Mouse (Mus musculus): ENCODE measurements around the gene Thap8. TPM values are rescaled to one million over a fixed set of nuclear protein-coding genes. Genes with fewer than 3 reads are reported as not detected.

Gene Thap8
- polyA plus RNA-seq, 1 experiment from 2014 or later, result 0.19 TPM

- WGBS, result 83% methylated on average over 16 of the region's 16 CpGs
- Histone ChIP-seq H3K4me1 (ENCODE audit: control insufficient read depth, insufficient read depth, low read length) (no peaks in the 10 kb centered on the region), H3K4me3 (ENCODE audit: low read depth, low read length) (no peak overlapping the region), H3K27ac (replicated peaks; ENCODE audit: low read depth, low read length) (no peak overlapping the region), H3K27me3 (ENCODE audit: control insufficient read depth, insufficient read depth, low read length) (no peaks in the 10 kb centered on the region), H3K9me3 (ENCODE audit: control insufficient read depth, low read length) (no peaks in the 10 kb centered on the region), H3K9ac (ENCODE audit: low read length) (no peak overlapping the region), H3K36me3 (ENCODE audit: control insufficient read depth, insufficient read depth, low read length) (peaks cover 17% of the 10 kb centered on the region; the same call in 1 of the 2 replicates), H3K4me2 (ENCODE audit: low read depth, severe bottlenecking) (no peak overlapping the region)
- DNase-seq (ENCODE audit: low spot score) (no peak), ATAC-seq (ENCODE audit: insufficient number of reproducible peaks, low FRiP score, low TSS enrichment, low read depth) (no peak)
Observed at GRCm38 (mm10) chr7:30297266-30297665, 17.4 kb downstream of the Thap8 start.

DNA sequence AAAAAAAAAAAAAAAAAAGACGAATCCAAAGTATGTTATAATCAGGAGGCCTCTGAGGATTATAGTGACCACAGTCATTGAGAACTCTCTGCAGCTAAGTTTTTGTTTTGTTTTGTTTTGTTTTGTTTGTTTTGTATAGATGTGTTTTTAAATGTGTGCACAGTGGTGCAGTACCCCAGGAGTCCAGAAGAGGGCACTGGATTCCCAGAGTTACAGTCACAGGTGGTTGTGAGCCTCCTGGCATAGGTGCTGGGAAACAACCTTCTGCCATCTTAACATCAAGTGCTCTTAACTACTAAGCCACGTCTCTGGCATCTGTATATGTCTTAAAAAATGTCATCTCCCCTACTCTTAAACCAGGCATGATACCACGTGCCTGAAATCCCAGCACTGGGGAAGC lies 21.0 kb downstream of the Thap8 start:
- no peak overlapping the region for H3K9ac ChIP-seq (ENCODE audit: low read length)
- no peaks in the 10 kb centered on the region for H3K4me1 ChIP-seq (ENCODE audit: control insufficient read depth, insufficient read depth, low read length)
- no peaks in the 10 kb centered on the region for H3K27me3 ChIP-seq (ENCODE audit: control insufficient read depth, insufficient read depth, low read length)
- 65% methylated on average over 2 of the region's 3 CpGs for WGBS
- no peak overlapping the region for H3K27ac ChIP-seq (replicated peaks; ENCODE audit: low read depth, low read length)
- H3K4me2 ChIP-seq (ENCODE audit: low read depth, severe bottlenecking), result no peak overlapping the region
- no peak overlapping the region for H3K4me3 ChIP-seq (ENCODE audit: low read depth, low read length)
- peaks cover 28% of the 10 kb centered on the region for H3K36me3 ChIP-seq (ENCODE audit: control insufficient read depth, insufficient read depth, low read length)
- no peak for ATAC-seq (ENCODE audit: insufficient number of reproducible peaks, low FRiP score, low TSS enrichment, low read depth)
- no peaks in the 10 kb centered on the region for H3K9me3 ChIP-seq (ENCODE audit: control insufficient read depth, low read length)
- DNase-seq (ENCODE audit: low spot score), result peak; percentile 69

DNA sequence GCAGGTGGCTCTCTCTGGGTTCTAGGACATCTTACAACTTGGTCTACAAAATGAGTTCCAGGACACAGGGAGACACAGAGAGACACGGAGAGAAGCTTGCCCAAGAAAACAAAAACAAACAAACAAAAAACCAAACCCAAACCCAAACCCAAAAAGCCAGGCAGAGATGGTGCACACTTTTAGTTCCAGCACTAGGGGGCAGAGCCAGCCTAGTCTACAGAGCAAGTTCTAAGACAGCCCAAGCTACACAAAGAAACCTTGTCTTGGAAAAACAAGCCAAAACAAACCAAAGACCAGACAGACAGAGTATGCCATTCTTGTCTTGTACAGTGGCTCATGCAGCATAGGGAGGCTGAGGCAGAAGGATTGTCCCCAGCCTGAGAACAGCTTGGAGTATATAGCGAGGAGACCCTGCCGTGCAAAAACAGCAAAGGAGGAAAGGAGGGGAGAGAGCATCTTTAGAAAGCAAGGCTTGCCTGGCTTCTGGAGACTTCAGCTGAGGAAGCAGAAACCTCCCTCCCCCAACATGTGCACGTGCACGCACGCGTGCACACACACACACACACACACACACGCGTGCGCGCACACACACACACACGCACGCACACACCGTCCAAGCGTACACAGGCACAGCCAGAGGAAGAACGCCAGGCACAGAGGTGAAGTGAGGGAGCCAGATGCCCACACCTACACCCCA lies 26.3 kb downstream of the Thap8 start:
- H3K27me3 ChIP-seq (ENCODE audit: control insufficient read depth, insufficient read depth, low read length), result no peaks in the 10 kb centered on the region
- peaks cover 4% of the 10 kb centered on the region for H3K4me1 ChIP-seq (ENCODE audit: control insufficient read depth, insufficient read depth, low read length)
- H3K27ac ChIP-seq (replicated peaks; ENCODE audit: low read depth, low read length), result no peak overlapping the region
- no peak overlapping the region for H3K4me3 ChIP-seq (ENCODE audit: low read depth, low read length)
- WGBS, result 94% methylated on average over 16 of the region's 16 CpGs
- H3K4me2 ChIP-seq (ENCODE audit: low read depth, severe bottlenecking), result no peak overlapping the region
- no peak for ATAC-seq (ENCODE audit: insufficient number of reproducible peaks, low FRiP score, low TSS enrichment, low read depth)
- DNase-seq (ENCODE audit: low spot score), result no peak
- H3K9ac ChIP-seq (ENCODE audit: low read length), result no peak overlapping the region
- no peaks in the 10 kb centered on the region; the same call in 1 of the 2 replicates for H3K9me3 ChIP-seq (ENCODE audit: control insufficient read depth, low read length)
- peaks cover 22% of the 10 kb centered on the region for H3K36me3 ChIP-seq (ENCODE audit: control insufficient read depth, insufficient read depth, low read length)

DNA sequence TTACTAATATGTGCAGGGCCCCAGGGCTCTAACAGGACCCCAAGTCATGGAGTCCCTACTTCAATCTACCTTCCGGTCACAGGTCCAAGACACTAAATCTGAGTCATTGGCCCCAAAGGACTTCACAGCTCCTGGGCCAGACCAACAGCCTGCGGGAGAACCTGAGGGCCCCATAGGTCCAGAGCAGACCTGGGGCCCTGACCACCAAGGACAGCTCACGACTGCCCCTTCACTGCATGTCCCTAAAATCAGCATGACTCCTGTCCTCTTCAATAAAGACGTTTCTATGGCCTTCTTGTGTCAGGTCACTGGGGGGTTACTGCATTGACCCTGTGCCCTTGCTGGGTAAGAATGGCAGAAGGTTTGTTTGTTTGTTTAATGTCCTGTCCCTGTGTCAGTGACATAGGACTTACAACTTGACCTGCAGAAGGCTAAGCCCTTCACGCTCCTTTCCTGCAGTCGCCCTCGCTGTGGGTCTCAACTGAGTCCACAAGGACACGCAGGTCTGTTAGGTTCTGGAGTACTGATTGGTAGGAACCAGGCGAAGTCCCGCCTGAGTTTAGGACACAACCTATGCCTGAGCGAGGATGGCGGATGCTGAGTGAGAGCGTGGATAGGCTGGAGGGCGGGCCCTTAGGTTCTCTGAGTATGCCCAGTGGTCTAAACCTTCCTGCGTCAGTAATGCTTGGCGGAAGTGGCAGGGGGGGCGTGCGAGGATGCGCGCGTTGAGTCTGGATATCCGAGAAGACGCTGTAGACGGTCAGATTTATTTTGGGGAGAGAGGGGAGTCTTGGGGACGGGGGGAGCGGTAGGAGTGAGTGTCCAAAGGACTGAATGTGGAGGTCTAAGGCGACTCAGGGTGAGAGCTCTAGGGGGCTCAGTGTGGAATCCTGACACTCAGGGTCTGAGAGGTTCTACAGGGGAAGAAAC lies 28.4 kb downstream of the Thap8 start, which contains the start of gene Alkbh6:
TSS of gene Alkbh6 (plus strand) at position 642 of the 930 bp plus-strand sequence.
- peak within 1 kb of the TSS; percentile 71 for H3K4me2 ChIP-seq (ENCODE audit: low read depth, severe bottlenecking)
- 5% methylated on average over 27 of the region's 27 CpGs for WGBS
- DNase-seq (ENCODE audit: low spot score) (peak; percentile 92), ATAC-seq (ENCODE audit: insufficient number of reproducible peaks, low FRiP score, low TSS enrichment, low read depth) (peak; percentile 99)
- peak within 1 kb of the TSS; percentile 62 for H3K4me3 ChIP-seq (ENCODE audit: low read depth, low read length)
- H3K36me3 ChIP-seq (ENCODE audit: control insufficient read depth, insufficient read depth, low read length), result peaks cover 12% of the 10 kb centered on the region
- no peak within 1 kb of the TSS for H3K27ac ChIP-seq (replicated peaks; ENCODE audit: low read depth, low read length)
- no peaks in the 10 kb centered on the region; the same call in 1 of the 2 replicates for H3K9me3 ChIP-seq (ENCODE audit: control insufficient read depth, low read length)
- H3K9ac ChIP-seq (ENCODE audit: low read length), result peak within 1 kb of the TSS; percentile 64
- peaks cover 4% of the 10 kb centered on the region for H3K4me1 ChIP-seq (ENCODE audit: control insufficient read depth, insufficient read depth, low read length)
- no peaks in the 10 kb centered on the region for H3K27me3 ChIP-seq (ENCODE audit: control insufficient read depth, insufficient read depth, low read length)

- no peak for ATAC-seq (ENCODE audit: insufficient number of reproducible peaks, low FRiP score, low TSS enrichment, low read depth)
- Histone ChIP-seq H3K4me2 (ENCODE audit: low read depth, severe bottlenecking) (peak overlapping the region; percentile 71), H3K27me3 (ENCODE audit: control insufficient read depth, insufficient read depth, low read length) (no peaks in the 10 kb centered on the region), H3K36me3 (ENCODE audit: control insufficient read depth, insufficient read depth, low read length) (peaks cover 6% of the 10 kb centered on the region), H3K27ac (replicated peaks; ENCODE audit: low read depth, low read length) (no peak overlapping the region), H3K4me1 (ENCODE audit: control insufficient read depth, insufficient read depth, low read length) (peaks cover 11% of the 10 kb centered on the region), H3K9ac (ENCODE audit: low read length) (peak overlapping the region; percentile 64; the same call in 1 of the 2 replicates), H3K4me3 (ENCODE audit: low read depth, low read length) (peak overlapping the region; percentile 62), H3K9me3 (ENCODE audit: control insufficient read depth, low read length) (no peaks in the 10 kb centered on the region; the same call in 1 of the 2 replicates)
- WGBS, result 61% methylated on average over 15 of the region's 15 CpGs
- no peak for DNase-seq (ENCODE audit: low spot score)
Observed at GRCm38 (mm10) chr7:30309395-30310129, 29.7 kb downstream of the Thap8 start.

- Histone ChIP-seq H3K9ac (ENCODE audit: low read length) (no peak overlapping the region), H3K27ac (replicated peaks; ENCODE audit: low read depth, low read length) (no peak overlapping the region), H3K9me3 (ENCODE audit: control insufficient read depth, low read length) (no peaks in the 10 kb centered on the region; the same call in 1 of the 2 replicates), H3K27me3 (ENCODE audit: control insufficient read depth, insufficient read depth, low read length) (no peaks in the 10 kb centered on the region), H3K36me3 (ENCODE audit: control insufficient read depth, insufficient read depth, low read length) (peaks cover 6% of the 10 kb centered on the region), H3K4me3 (ENCODE audit: low read depth, low read length) (no peak overlapping the region), H3K4me1 (ENCODE audit: control insufficient read depth, insufficient read depth, low read length) (peaks cover 15% of the 10 kb centered on the region), H3K4me2 (ENCODE audit: low read depth, severe bottlenecking) (0 out of 2 replicates have a peak overlapping the region, but pooled peaks have one; percentile 2)
- WGBS, result 91% methylated on average over 12 of the region's 12 CpGs
- DNase-seq (ENCODE audit: low spot score) (no peak), ATAC-seq (ENCODE audit: insufficient number of reproducible peaks, low FRiP score, low TSS enrichment, low read depth) (no peak)
Observed at GRCm38 (mm10) chr7:30310136-30310535, 30.2 kb downstream of the Thap8 start.

DNA sequence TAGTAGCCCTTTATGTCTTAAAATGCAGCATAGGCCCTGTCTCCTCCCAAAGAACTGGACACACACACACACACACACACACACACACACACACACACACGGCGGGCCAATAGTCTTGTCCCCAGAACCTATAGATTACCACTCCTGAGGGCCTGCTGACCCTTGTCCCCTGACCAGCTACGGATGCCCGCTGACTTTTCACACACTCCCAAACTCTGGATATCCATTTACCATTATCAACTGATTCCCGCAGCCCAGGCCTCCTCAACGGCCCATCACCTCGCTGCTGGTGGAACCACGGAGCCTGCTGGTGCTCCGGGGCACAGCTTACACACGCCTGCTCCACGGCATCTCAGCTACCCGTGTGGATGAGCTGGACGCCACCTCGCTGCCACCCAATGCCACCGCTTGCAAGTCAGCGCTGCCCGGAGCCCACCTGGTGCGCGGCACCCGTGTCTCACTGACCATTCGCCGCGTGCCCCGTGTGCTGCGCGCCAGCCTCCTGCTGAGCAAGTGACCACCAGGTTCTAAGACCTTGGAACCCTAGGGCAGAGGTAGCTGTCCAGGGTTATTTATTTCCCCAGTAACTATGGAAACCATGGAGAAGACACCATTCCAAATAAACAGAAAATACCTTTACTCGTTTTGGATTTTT lies 33.9 kb downstream of the Thap8 start:
- H3K9me3 ChIP-seq (ENCODE audit: control insufficient read depth, low read length), result no peaks in the 10 kb centered on the region; the same call in 1 of the 2 replicates
- peaks cover 17% of the 10 kb centered on the region for H3K4me1 ChIP-seq (ENCODE audit: control insufficient read depth, insufficient read depth, low read length)
- H3K36me3 ChIP-seq (ENCODE audit: control insufficient read depth, insufficient read depth, low read length), result peaks cover 3% of the 10 kb centered on the region
- H3K4me3 ChIP-seq (ENCODE audit: low read depth, low read length), result no peak overlapping the region
- no peak overlapping the region for H3K9ac ChIP-seq (ENCODE audit: low read length)
- ATAC-seq (ENCODE audit: insufficient number of reproducible peaks, low FRiP score, low TSS enrichment, low read depth), result no peak
- DNase-seq (ENCODE audit: low spot score), result no peak
- 49% methylated on average over 27 of the region's 27 CpGs for WGBS
- H3K4me2 ChIP-seq (ENCODE audit: low read depth, severe bottlenecking), result no peak overlapping the region
- no peaks in the 10 kb centered on the region for H3K27me3 ChIP-seq (ENCODE audit: control insufficient read depth, insufficient read depth, low read length)
- H3K27ac ChIP-seq (replicated peaks; ENCODE audit: low read depth, low read length), result no peak overlapping the region
